Mouse (Mus musculus) cortical plate, adult 2 months (tissue): ENCODE measurements around the gene 4833439L19Rik. TPM values are rescaled to one million over a fixed set of nuclear protein-coding genes. Genes with fewer than 3 reads are reported as not detected.

Source experiments
- H3K27ac ChIP-seq: fragments of 200-500 bp; 2 replicates; pipeline ENCODE4 v1.5.1; 2012; ENCODE audit warnings: low read length, control low read depth, inconsistent platforms; ENCODE audit not compliant: insufficient read depth
- H3K4me1 ChIP-seq: fragments of 200-500 bp; 2 replicates; pipeline ENCODE4 v1.6.1; 2011; ENCODE audit warnings: low read length; ENCODE audit not compliant: control insufficient read depth, insufficient read depth
- H3K4me3 ChIP-seq: fragments of 200-500 bp; 2 replicates; pipeline ENCODE4 v1.5.1; 2011; ENCODE audit warnings: mild to moderate bottlenecking, low read length, control low read depth; ENCODE audit not compliant: insufficient read depth
- CTCF ChIP-seq: fragments of 200-500 bp; IDR thresholded peaks from 2 replicates; pipeline ENCODE4 v1.5.1; 2011; ENCODE audit warnings: mild to moderate bottlenecking, control low read depth, low read length; ENCODE audit not compliant: insufficient read depth; ENCODE audit errors: extremely low read depth
- POLR2A ChIP-seq: fragments of 200-500 bp; IDR thresholded peaks from 2 replicates; pipeline ENCODE4 v1.6.1; 2011; ENCODE audit warnings: mild to moderate bottlenecking, low read length, control low read depth; ENCODE audit not compliant: insufficient read depth; ENCODE audit errors: extremely low read depth
- polyA plus RNA-seq: library from polyadenylated mRNA; depleted of rRNA; stranded (reverse); fragments of >200 nt; gene quantifications from 2 replicates; pipeline ENCODE4 v1.2.3, GENCODE M21; 2012; rRNA removed

Gene 4833439L19Rik
- polyA plus RNA-seq, 1 experiment: 181 TPM

GRCm38 (mm10) chr13:54532134-54532533, 33.1 kb downstream of the 4833439L19Rik start:
- TF ChIP-seq POLR2A (no peak), CTCF (no peak)
- H3K4me1 ChIP-seq: no peaks in the 10 kb centered on the region
- H3K27ac ChIP-seq: no peak overlapping the region
- H3K4me3 ChIP-seq: no peak overlapping the region

DNA sequence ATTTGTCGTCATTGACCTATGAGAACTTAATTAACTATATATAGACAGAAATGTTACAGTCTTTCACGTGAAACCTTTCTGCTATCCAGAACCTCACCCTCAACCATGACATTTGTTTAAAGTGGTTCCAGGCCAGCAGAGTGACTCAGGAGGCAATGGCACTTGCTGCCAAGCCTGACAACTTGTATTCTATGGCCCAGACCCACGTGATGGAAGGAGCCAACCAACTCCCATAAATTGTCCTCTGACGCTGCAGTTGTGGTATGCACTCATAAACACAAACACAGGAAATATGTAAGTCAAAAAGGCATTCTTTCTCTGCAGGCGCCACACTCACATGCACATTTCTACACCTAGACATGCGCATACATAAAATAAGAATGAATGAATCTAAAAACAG, 38.1 kb downstream of the 4833439L19Rik start:
- TF ChIP-seq CTCF (no peak), POLR2A (no peak)

DNA sequence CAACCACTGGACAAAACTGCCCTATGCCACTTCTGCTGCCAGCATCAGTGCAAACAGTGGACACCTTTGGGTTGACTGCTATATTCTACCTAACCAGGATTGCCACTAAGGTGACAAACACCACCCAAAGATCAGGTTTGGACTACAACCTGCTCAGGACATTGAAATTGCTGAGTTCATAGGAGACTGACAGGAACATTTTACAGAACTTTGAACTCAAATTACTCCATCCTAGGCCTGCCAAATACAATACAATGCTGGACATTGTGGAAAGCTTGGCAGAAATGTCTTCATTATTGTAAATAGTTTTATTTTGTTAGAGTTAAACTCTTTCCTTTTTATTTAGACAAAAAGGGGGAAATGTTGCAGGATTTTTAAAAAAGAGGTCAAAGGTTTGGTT, 44.1 kb downstream of the 4833439L19Rik start:
- no peak overlapping the region for H3K4me3 ChIP-seq
- no peaks in the 10 kb centered on the region for H3K4me1 ChIP-seq
- no peak for TF ChIP-seq POLR2A
- TF ChIP-seq CTCF: no peak
- H3K27ac ChIP-seq: no peak overlapping the region

More for the DNA sequence above, 38.1 kb downstream of the 4833439L19Rik start:
- H3K4me1 ChIP-seq: no peaks in the 10 kb centered on the region
- no peak overlapping the region for H3K4me3 ChIP-seq
- H3K27ac ChIP-seq: no peak overlapping the region

DNA sequence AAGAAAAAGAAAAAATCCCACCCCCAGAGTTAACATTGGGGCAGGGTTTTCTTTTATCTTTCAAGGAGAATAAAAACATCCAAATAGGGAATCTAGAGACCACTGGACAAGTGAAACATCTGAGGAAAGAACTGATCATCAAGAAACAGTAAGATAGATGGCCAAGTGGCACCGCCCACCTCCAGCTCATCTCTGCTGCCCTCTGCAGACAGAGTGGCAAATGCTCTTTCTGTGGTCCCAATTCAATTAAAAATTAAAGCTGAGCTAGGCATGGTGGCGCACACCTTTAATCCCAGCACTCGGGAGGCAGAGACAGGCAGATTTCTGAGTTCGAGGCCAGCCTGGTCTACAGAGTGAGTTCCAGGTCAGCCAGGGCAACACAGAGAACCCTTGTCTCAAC, 45.0 kb downstream of the 4833439L19Rik start:
- TF ChIP-seq POLR2A (no peak), CTCF (peak; percentile 21; the same call in 1 of the 2 replicates)
- Histone ChIP-seq H3K4me1 (no peaks in the 10 kb centered on the region), H3K4me3 (no peak overlapping the region), H3K27ac (no peak overlapping the region)

DNA sequence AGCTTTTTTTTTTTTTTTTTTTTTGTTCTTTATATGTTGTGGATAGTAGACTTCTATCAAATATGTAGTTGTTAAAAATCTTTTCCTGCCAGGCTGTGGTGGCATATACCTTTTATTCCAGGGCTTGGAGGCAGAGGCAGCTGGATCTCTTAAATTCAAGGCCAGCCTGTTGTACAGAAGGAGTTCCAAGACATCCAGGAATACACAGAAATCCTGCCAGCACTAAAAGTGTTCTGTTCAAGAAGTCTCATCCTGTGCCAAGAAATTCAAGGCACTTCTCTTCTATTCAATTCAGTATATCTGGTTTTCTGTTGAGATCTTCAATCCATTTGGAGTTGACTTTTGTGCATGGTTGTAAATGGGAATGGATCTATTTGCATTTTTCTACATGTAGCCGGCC, 59.3 kb downstream of the 4833439L19Rik start:
- H3K27ac ChIP-seq: no peak overlapping the region
- no peak for TF ChIP-seq CTCF
- no peak for TF ChIP-seq POLR2A
- no peaks in the 10 kb centered on the region for H3K4me1 ChIP-seq
- H3K4me3 ChIP-seq: no peak overlapping the region

DNA sequence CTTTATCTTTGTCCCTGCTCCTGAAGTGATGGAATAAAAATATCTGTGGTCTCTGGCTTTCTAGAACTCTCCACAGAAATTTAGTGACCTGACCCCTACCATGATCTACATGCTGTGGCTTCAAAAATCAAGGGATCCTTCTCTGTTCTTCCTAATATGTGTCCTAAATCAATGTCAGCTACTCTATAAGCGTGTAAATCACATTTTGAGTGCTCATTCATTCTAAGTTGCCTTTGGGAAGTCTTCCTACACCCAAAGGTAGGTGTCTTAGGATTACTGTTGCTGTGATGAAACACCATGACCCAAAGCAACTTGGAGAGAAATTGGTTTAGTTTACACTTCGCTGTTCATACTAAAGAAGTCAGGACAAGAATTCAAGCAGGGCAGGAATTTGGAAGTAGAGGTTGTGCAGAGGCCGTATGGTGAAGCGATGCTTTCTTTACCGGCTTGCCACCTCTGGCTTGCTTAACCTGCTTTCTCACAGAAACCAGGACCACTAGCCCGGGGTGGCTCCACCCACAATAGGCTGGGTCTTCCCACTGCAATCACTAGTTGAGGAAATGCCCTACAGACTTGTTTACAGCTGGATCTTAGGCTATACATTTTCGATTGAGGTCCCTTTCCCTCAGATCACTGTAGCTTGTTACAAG, 60.5 kb downstream of the 4833439L19Rik start:
- H3K4me3 ChIP-seq: peak overlapping the region; percentile 77
- no peaks in the 10 kb centered on the region for H3K4me1 ChIP-seq
- H3K27ac ChIP-seq: no peak overlapping the region
- TF ChIP-seq POLR2A (no peak), CTCF (no peak)

GRCm38 (mm10) chr13:54503604-54504521, 61.4 kb downstream of the 4833439L19Rik start, which contains the start of gene Simc1:
Simc1 (plus strand) TSS chr13:54503779.
- TF ChIP-seq CTCF (no peak), POLR2A (peak; percentile 61)
- H3K4me3 ChIP-seq: peak within 1 kb of the TSS; percentile 77
- peak within 1 kb of the TSS; percentile 58; the same call in 1 of the 2 replicates for H3K27ac ChIP-seq
- no peaks in the 10 kb centered on the region for H3K4me1 ChIP-seq

DNA sequence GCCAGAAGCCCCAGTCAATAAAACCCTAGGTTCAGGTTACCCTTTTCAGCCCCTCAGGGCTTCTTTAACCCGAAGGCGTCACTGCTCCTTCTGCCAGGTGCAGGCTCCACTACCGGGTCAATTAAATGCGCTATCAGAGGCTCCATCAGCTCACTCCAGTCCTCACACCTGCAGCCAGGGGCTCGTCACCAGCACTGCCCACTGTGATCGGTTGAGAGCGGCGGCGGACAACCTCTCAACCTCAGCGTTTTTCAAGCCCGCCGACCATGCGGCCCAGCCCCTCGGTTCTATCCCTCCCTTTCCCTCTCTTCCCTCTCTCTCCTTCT, 62.0 kb downstream of the 4833439L19Rik start:
- TF ChIP-seq POLR2A: no peak
- no peak for TF ChIP-seq CTCF
- peak overlapping the region; percentile 77 for H3K4me3 ChIP-seq
- no peaks in the 10 kb centered on the region for H3K4me1 ChIP-seq
- H3K27ac ChIP-seq: no peak overlapping the region

DNA sequence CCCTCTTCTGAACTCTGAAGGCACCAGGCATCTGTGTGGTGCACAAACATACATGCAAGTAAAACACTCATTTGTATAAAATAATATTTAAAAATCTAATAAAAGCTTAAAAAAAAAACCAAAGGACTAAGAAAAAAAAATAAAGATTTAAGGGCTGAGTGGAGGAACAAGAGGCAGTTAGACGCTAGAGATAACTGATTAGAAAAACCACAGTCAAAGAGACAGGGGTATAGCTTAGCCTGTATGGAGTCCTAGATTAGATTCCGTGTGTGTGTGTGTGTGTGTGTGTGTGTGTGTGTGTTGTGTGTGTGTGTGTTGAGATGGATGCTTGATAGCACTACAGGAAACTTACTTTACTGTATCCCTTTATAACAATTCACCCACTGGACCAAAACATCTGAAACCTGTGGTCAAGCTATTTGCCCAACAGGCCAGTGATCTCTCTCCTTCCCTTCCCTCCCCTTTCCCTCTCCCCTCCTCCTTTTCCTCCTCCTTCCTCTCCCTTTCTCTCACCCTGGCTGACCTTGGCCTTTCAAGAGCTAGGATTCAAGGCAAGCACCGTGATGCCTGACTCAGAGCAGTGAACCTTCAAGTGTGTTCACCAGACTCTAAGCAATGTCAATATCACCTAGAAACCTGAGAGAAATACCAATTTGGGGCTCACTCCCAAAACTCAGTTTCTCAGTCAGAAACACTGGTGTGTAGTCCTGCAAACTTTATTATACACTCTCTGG, 63.1 kb downstream of the 4833439L19Rik start:
- Histone ChIP-seq H3K27ac (no peak overlapping the region), H3K4me1 (no peaks in the 10 kb centered on the region), H3K4me3 (no peak overlapping the region)
- TF ChIP-seq CTCF (no peak), POLR2A (no peak)

- no peak for TF ChIP-seq CTCF
- TF ChIP-seq POLR2A: no peak
- Histone ChIP-seq H3K4me3 (no peak overlapping the region), H3K27ac (no peak overlapping the region), H3K4me1 (no peaks in the 10 kb centered on the region)
Observed at GRCm38 (mm10) chr13:54501352-54501751, 63.9 kb downstream of the 4833439L19Rik start.

Other genes with a start within 250 kb of the 4833439L19Rik start
- 496 and 516 TPM in 2 replicates for gene Cplx2, start 194.1 kb downstream of the 4833439L19Rik start, polyA plus RNA-seq
- gene Thoc3, start 96.6 kb downstream of the 4833439L19Rik start, polyA plus RNA-seq: 24.5 and 24.7 TPM in 2 replicates
- gene Simc1, start 61.7 kb downstream of the 4833439L19Rik start, polyA plus RNA-seq: 18.8 and 19.7 TPM in 2 replicates
- 20.1 and 20.4 TPM in 2 replicates for gene Arl10, start 9.6 kb upstream of the 4833439L19Rik start, polyA plus RNA-seq
- 25.4 and 26.0 TPM in 2 replicates for gene Nop16, start 24.7 kb upstream of the 4833439L19Rik start, polyA plus RNA-seq
- 238 and 245 TPM in 2 replicates for gene Higd2a, start 24.8 kb upstream of the 4833439L19Rik start, polyA plus RNA-seq
- 284 and 289 TPM in 2 replicates for gene Cltb, start 45.9 kb upstream of the 4833439L19Rik start, polyA plus RNA-seq
- 30.7 and 34.6 TPM in 2 replicates for gene Faf2, start 56.3 kb upstream of the 4833439L19Rik start, polyA plus RNA-seq
- 129 and 131 TPM in 2 replicates for gene Rnf44, start 128.5 kb upstream of the 4833439L19Rik start, polyA plus RNA-seq
- 0.25 and 0.29 TPM in 2 replicates for gene Cdhr2, start 136.0 kb upstream of the 4833439L19Rik start, polyA plus RNA-seq
- gene Gprin1, start 184.4 kb upstream of the 4833439L19Rik start, polyA plus RNA-seq: 57.2 and 62.1 TPM in 2 replicates
- 734 and 773 TPM in 2 replicates for gene Sncb, start 201.2 kb upstream of the 4833439L19Rik start, polyA plus RNA-seq
- gene Eif4e1b, start 218.6 kb upstream of the 4833439L19Rik start, polyA plus RNA-seq: not detected in 2 replicates
- gene Tspan17, start 223.9 kb upstream of the 4833439L19Rik start, polyA plus RNA-seq: 75.7 and 78.9 TPM in 2 replicates